In genomic region chr13:64162626-64163025, GRCm38 (mm10) we compare ENCODE assay signal across 7 mouse cellular contexts. TPM values are rescaled to one million over a fixed set of nuclear protein-coding genes. Genes with fewer than 3 reads are reported as not detected.
A peak's percentile ranks its signal among the peaks of the same experiment; 100 is the strongest.
DNase-seq lines count a peak whose midpoint lies in the region; ATAC-seq and TF ChIP-seq lines count a peak whose summit lies in the region.

No protein-coding gene starts in this region.

- TF ChIP-seq EP300 in heart, postnatal 0 days (IDR thresholded peaks at IDR 0.05; ENCODE audit: low read depth) = no peak

- 0 out of 2 replicates have a peak, but pooled peaks cover 5% of the 10 kb centered on the region for H3K4me1 ChIP-seq in lung, embryonic 14.5 days (ENCODE audit: insufficient read depth)
- H3K4me1 ChIP-seq in heart, postnatal 0 days (ENCODE audit: control insufficient read depth, insufficient read depth) = 0 out of 2 replicates have a peak, but pooled peaks cover 3% of the 10 kb centered on the region
- H3K4me1 ChIP-seq in limb, embryonic 13.5 days = peaks cover 16% of the 10 kb centered on the region
- H3K4me1 ChIP-seq in neural tube, embryonic 12.5 days = peaks cover 13% of the 10 kb centered on the region

- peaks cover 9% of the 10 kb centered on the region; the same call in 1 of the 2 replicates for H3K9me3 ChIP-seq in lung, embryonic 14.5 days (ENCODE audit: low read depth, low read length)
- no peaks in the 10 kb centered on the region for H3K9me3 ChIP-seq in heart, postnatal 0 days (replicated peaks; ENCODE audit: control insufficient read depth, low read length)
- peaks cover 22% of the 10 kb centered on the region for H3K9me3 ChIP-seq in limb, embryonic 13.5 days
- H3K9me3 ChIP-seq in neural tube, embryonic 12.5 days = peaks cover 10% of the 10 kb centered on the region

- H3K36me3 ChIP-seq in lung, embryonic 14.5 days (ENCODE audit: insufficient read depth) = no peaks in the 10 kb centered on the region
- H3K36me3 ChIP-seq in heart, postnatal 0 days (replicated peaks; ENCODE audit: control insufficient read depth, insufficient read depth, low read length) = no peaks in the 10 kb centered on the region; the same call in 1 of the 2 replicates
- H3K36me3 ChIP-seq in limb, embryonic 13.5 days = peaks cover 24% of the 10 kb centered on the region
- peaks cover 16% of the 10 kb centered on the region for H3K36me3 ChIP-seq in neural tube, embryonic 12.5 days

- no peak for TF ChIP-seq CTCF in lung, embryonic 14.5 days (IDR thresholded peaks at IDR 0.05; ENCODE audit: low read depth)
- no peak for TF ChIP-seq CTCF in heart, postnatal 0 days (IDR thresholded peaks at IDR 0.05; ENCODE audit: low read depth)

- intact Hi-C loops in left cerebral cortex, postnatal 4 days (cut with DNase I) = loop anchor here (10.0 kb wide), 1 partner anchor 272 kb away; the partner anchor contains the start of gene Cdk20

- peak; percentile 52 for DNase-seq in lung, embryonic 14.5 days
- DNase-seq in lung, postnatal 14 days = no peak
- DNase-seq in embryo, embryonic 10.5 days (ENCODE audit: low spot score) = peak; percentile 46
- DNase-seq in heart, postnatal 0 days (ENCODE audit: low spot score) = no peak
- no peak for DNase-seq in left cerebral cortex, postnatal 4 days

- 2% methylated on average over 14 of the region's 14 CpGs for WGBS in lung, embryonic 14.5 days
- WGBS in heart, postnatal 0 days = 3% methylated on average over 14 of the region's 14 CpGs
- 1% methylated on average over 14 of the region's 14 CpGs for WGBS in limb, embryonic 13.5 days
- WGBS in neural tube, embryonic 12.5 days = under 1% methylated on average over 14 of the region's 14 CpGs

- H3K4me2 ChIP-seq in lung, embryonic 14.5 days = peak overlapping the region; percentile 99
- H3K4me2 ChIP-seq in heart, postnatal 0 days (ENCODE audit: low read depth, low read length) = peak overlapping the region; percentile 82
- peak overlapping the region; percentile 98 for H3K4me2 ChIP-seq in limb, embryonic 13.5 days (replicated peaks)
- peak overlapping the region; percentile 98 for H3K4me2 ChIP-seq in neural tube, embryonic 12.5 days (replicated peaks)

- H3K4me3 ChIP-seq in lung, embryonic 14.5 days (ENCODE audit: low read depth, low read length) = peak overlapping the region; percentile 84
- H3K4me3 ChIP-seq in heart, postnatal 0 days (ENCODE audit: low read depth, low read length) = peak overlapping the region; percentile 91
- H3K4me3 ChIP-seq in limb, embryonic 13.5 days = peak overlapping the region; percentile 70
- peak overlapping the region; percentile 81 for H3K4me3 ChIP-seq in neural tube, embryonic 12.5 days

- peak overlapping the region; percentile 83 for H3K9ac ChIP-seq in lung, embryonic 14.5 days
- H3K9ac ChIP-seq in heart, postnatal 0 days (replicated peaks; ENCODE audit: low read depth, low read length) = peak overlapping the region; percentile 82
- H3K9ac ChIP-seq in limb, embryonic 13.5 days = peak overlapping the region; percentile 85
- H3K9ac ChIP-seq in neural tube, embryonic 12.5 days = peak overlapping the region; percentile 89

- H3K27ac ChIP-seq in lung, embryonic 14.5 days (ENCODE audit: low read depth) = no peak overlapping the region
- H3K27ac ChIP-seq in heart, postnatal 0 days (ENCODE audit: low read depth) = peak overlapping the region; percentile 94
- 0 out of 2 replicates have a peak overlapping the region, but pooled peaks have one; percentile 10 for H3K27ac ChIP-seq in limb, embryonic 13.5 days
- H3K27ac ChIP-seq in neural tube, embryonic 12.5 days = peak overlapping the region; percentile 51; the same call in 1 of the 2 replicates

- 0 out of 2 replicates have a peak, but pooled peaks have one; percentile 4 for ATAC-seq in lung, embryonic 14.5 days (ENCODE audit: insufficient read depth)
- no peak for ATAC-seq in heart, postnatal 0 days (ENCODE audit: insufficient read depth, low read depth)
- no peak for ATAC-seq in limb, embryonic 13.5 days (ENCODE audit: low FRiP score, low read depth)
- peak; percentile 6 for ATAC-seq in neural tube, embryonic 12.5 days (ENCODE audit: low FRiP score, low read depth)

- H3K27me3 ChIP-seq in lung, embryonic 14.5 days (ENCODE audit: insufficient read depth, low read length) = no peaks in the 10 kb centered on the region
- no peaks in the 10 kb centered on the region for H3K27me3 ChIP-seq in heart, postnatal 0 days (ENCODE audit: control insufficient read depth, insufficient read depth, low read length)
- no peaks in the 10 kb centered on the region; the same call in 1 of the 2 replicates for H3K27me3 ChIP-seq in limb, embryonic 13.5 days
- H3K27me3 ChIP-seq in neural tube, embryonic 12.5 days (replicated peaks) = no peaks in the 10 kb centered on the region

RNA-seq across cellular contexts. Expression of gene Habp4, which starts 1.0 kb away (rescaled TPM):
- polyA plus RNA-seq in lung, embryonic 14.5 days (2014; fragmentation: Nextera tagmentation; extraction: Ambion mirVana) = 28.5 and 30.1 TPM in 2 replicates
- total RNA-seq in heart, postnatal 0 days (2014; rRNA removed; ENCODE audit: low replicate concordance) = 39.7 and 50.3 TPM in 2 replicates
- polyA plus RNA-seq in heart, postnatal 0 days (2015; fragmentation: Nextera tagmentation; extraction: Ambion mirVana) = 42.1 and 44.0 TPM in 2 replicates
- polyA plus RNA-seq in limb, embryonic 13.5 days (2015; fragmentation: Nextera tagmentation; extraction: Ambion mirVana) = 25.6 and 28.2 TPM in 2 replicates
- 41.0 and 45.2 TPM in 2 replicates for polyA plus RNA-seq in neural tube, embryonic 12.5 days (2016; fragmentation: Nextera tagmentation; extraction: Ambion mirVana)
- 10 to 100 TPM; 51.5 to 54.6 TPM for total RNA-seq in left cerebral cortex, postnatal 4 days (2021)

RNA-seq across cellular contexts. Expression of gene Zfp367, which starts 9.6 kb away (rescaled TPM):
- polyA plus RNA-seq in lung, embryonic 14.5 days (2014; fragmentation: Nextera tagmentation; extraction: Ambion mirVana) = 29.5 and 33.6 TPM in 2 replicates
- total RNA-seq in heart, postnatal 0 days (2014; rRNA removed; ENCODE audit: low replicate concordance) = 35.0 and 35.6 TPM in 2 replicates
- 22.7 and 23.8 TPM in 2 replicates for polyA plus RNA-seq in heart, postnatal 0 days (2015; fragmentation: Nextera tagmentation; extraction: Ambion mirVana)
- polyA plus RNA-seq in limb, embryonic 13.5 days (2015; fragmentation: Nextera tagmentation; extraction: Ambion mirVana) = 17.0 and 18.3 TPM in 2 replicates
- 10.7 and 11.4 TPM in 2 replicates for polyA plus RNA-seq in neural tube, embryonic 12.5 days (2016; fragmentation: Nextera tagmentation; extraction: Ambion mirVana)
- 1 to 10 TPM; 4.9 to 5.4 TPM for total RNA-seq in left cerebral cortex, postnatal 4 days (2021)

RNA-seq across cellular contexts. Expression of gene Slc35d2, which starts 33.5 kb away (rescaled TPM):
- 4.4 and 4.7 TPM in 2 replicates for polyA plus RNA-seq in lung, embryonic 14.5 days (2014; fragmentation: Nextera tagmentation; extraction: Ambion mirVana)
- 2.0 and 3.7 TPM in 2 replicates for total RNA-seq in heart, postnatal 0 days (2014; rRNA removed; ENCODE audit: low replicate concordance)
- polyA plus RNA-seq in heart, postnatal 0 days (2015; fragmentation: Nextera tagmentation; extraction: Ambion mirVana) = 3.5 and 5.3 TPM in 2 replicates
- 4.5 and 5.3 TPM in 2 replicates for polyA plus RNA-seq in limb, embryonic 13.5 days (2015; fragmentation: Nextera tagmentation; extraction: Ambion mirVana)
- polyA plus RNA-seq in neural tube, embryonic 12.5 days (2016; fragmentation: Nextera tagmentation; extraction: Ambion mirVana) = 4.0 and 4.2 TPM in 2 replicates
- 1 to 10 TPM in 1 of 2 experiments, under 1 TPM in 1; 0.96 to 1.2 TPM for total RNA-seq in left cerebral cortex, postnatal 4 days (2021)

Comparison
In these comparisons a context has a peak if more than half of its experiments do, and no peak if none do; other contexts are left out.
1. DNase-seq: peak in lung, embryonic 14.5 days (single experiment) and embryo, embryonic 10.5 days (single experiment); none in lung, postnatal 14 days (single experiment), heart, postnatal 0 days (single experiment) and left cerebral cortex, postnatal 4 days (single experiment).
2. ATAC-seq: peak in lung, embryonic 14.5 days (single experiment) and neural tube, embryonic 12.5 days (single experiment); none in heart, postnatal 0 days (single experiment) and limb, embryonic 13.5 days (single experiment).
3. Peak in every context shown above with its lines, with median percentiles within 50 percentile points of each other: H3K4me2 ChIP-seq, H3K4me3 ChIP-seq and H3K9ac ChIP-seq.